Mouse (Mus musculus) neural tube, embryonic 14.5 days (tissue): Measurements from ENCODE around the gene Psap. TPM values are rescaled to one million over a fixed set of nuclear protein-coding genes. Genes with fewer than 3 reads are reported as not detected.
"Not testable (repeated sequence)": the region's sequence is repeated elsewhere in the genome, so short reads cannot be mapped to it uniquely, and the experiment has no call there.

Experiments used
- ATAC-seq: fragments of 200-750 bp; cut with Nextera tagmentation; 2 replicates; pipeline ENCODE4 v1.8.0; 2017; ENCODE audit warnings: low read depth, mild to moderate bottlenecking, moderate TSS enrichment, moderate library complexity
- H3K27ac ChIP-seq: fragments of 300-500 bp; sonication (generic); 2 replicates; pipeline ENCODE4 v1.5.1; 2014; ENCODE audit warnings: low read depth, mild to moderate bottlenecking, control low read depth, low read length, moderate library complexity, mixed read lengths
- H3K27me3 ChIP-seq: fragments of 300-500 bp; sonication (generic); 2 replicates; pipeline ENCODE4 v1.6.1; 2014; ENCODE audit warnings: low read length; ENCODE audit not compliant: control insufficient read depth, insufficient read depth
- H3K36me3 ChIP-seq: fragments of 300-500 bp; sonication (generic); 2 replicates; pipeline ENCODE4 v1.6.1; 2014; ENCODE audit warnings: low read length, mixed read lengths; ENCODE audit not compliant: control insufficient read depth, insufficient read depth
- H3K4me1 ChIP-seq: fragments of 300-500 bp; sonication (generic); 2 replicates; pipeline ENCODE4 v1.6.1; 2014; ENCODE audit warnings: low read length; ENCODE audit not compliant: control insufficient read depth, insufficient read depth
- H3K4me2 ChIP-seq: fragments of 300-500 bp; sonication (generic); 2 replicates; pipeline ENCODE4 v1.6.1; 2014; ENCODE audit warnings: mild to moderate bottlenecking, low read depth, low read length, control low read depth
- H3K4me3 ChIP-seq: fragments of 300-500 bp; sonication (generic); 2 replicates; pipeline ENCODE4 v1.5.1; 2014; ENCODE audit warnings: low read depth, low read length, control low read depth, mixed read lengths
- H3K9ac ChIP-seq: fragments of 300-500 bp; sonication (generic); replicated peaks from 2 replicates; pipeline ENCODE4 v1.6.1; 2014; ENCODE audit warnings: low read depth, mild to moderate bottlenecking, control low read depth, low read length, mixed read lengths
- H3K9me3 ChIP-seq: fragments of 300-500 bp; sonication (generic); 2 replicates; pipeline ENCODE4 v1.6.1; 2016; ENCODE audit warnings: low read length; ENCODE audit not compliant: control insufficient read depth
- WGBS: fragments of 180-500 bp; shearing (Covaris S2); extraction: QIAGEN DNeasy Blood & Tissue Kit; methylation state at CpG from one replicate; pipeline ENCODE4 v1.1.7; 2014; 5-methylcytosine and 5-hydroxymethylcytosine counted together
- polyA plus RNA-seq: library from polyadenylated mRNA; unstranded; fragments of >200 nt; fragmentation: Nextera tagmentation; extraction: Ambion mirVana; gene quantifications from 2 replicates; pipeline ENCODE4 v1.2.1, GENCODE M21; 2014

Gene Psap
- 144 and 154 TPM in 2 replicates for polyA plus RNA-seq

DNA sequence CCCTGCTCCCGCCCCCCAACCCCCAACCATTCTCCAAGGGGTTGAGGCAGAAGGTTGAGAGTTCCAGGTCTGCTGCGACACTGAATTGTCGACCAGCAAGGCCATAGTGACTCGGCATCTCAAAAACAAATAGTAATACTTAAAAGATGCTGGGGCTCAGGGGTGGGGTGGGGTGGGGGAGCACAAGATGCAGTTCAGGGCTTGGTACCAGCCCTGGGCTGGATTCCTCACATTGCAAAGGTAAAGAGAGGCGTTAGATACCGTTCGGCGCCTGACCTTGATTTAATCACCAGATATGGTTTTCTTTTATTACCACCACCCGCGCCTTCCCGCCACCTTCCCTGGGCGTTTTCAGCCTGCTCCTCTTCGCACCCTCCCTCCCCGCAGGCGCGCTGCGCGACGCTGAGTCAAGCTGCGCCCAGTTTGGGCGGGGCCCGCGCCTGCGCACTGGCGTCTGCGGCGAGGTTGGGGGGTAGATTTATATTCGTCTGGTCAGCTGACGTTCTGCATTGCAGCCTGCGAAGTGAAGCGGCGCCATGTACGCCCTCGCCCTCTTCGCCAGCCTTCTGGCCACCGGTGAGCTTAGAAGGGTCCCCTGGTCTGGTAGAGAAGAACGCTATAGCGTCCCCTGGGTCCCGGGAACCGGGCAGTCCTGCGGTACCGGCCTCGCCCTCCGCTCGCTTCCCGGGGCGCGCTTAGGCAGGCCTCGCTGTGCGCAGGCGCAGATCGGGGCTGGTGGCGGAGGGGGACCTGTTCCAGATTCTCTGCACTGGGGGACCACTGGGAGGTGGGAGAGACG lies at the start of gene Psap:
Psap (plus strand) TSS at position 421 of the 799 bp plus-strand sequence.
- H3K4me3 ChIP-seq = peak within 1 kb of the TSS; percentile 68
- peak within 1 kb of the TSS; percentile 85 for H3K27ac ChIP-seq
- 2% methylated on average over 54 of the region's 54 CpGs for WGBS
- peak; percentile 90 for ATAC-seq
- no peaks in the 10 kb centered on the region for H3K9me3 ChIP-seq
- peak within 1 kb of the TSS; percentile 69 for H3K4me2 ChIP-seq
- peak within 1 kb of the TSS; percentile 79 for H3K9ac ChIP-seq
- no peaks in the 10 kb centered on the region for H3K27me3 ChIP-seq
- H3K4me1 ChIP-seq = peaks cover 42% of the 10 kb centered on the region
- no peaks in the 10 kb centered on the region for H3K36me3 ChIP-seq

DNA sequence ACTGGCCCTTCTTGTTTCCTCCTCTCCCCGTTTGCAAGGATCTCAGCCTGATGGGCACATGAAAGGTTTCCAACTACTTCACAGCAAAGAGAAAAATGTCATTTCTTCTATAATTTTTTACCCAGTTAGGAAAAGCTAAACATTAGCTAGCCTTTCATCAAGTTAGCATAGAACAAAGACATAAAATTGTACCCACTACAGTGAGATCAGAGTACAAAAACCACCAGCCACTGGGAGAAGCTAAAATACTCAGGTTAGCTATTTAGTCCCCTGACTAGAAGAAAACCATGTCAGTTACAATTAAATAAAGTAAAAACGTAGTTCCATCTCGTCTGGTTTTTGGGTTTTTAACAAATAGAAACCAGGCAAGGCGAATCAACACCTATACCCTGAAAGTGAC lies 49.8 kb upstream of the Psap start:
- Histone ChIP-seq H3K36me3 (no peaks in the 10 kb centered on the region), H3K4me2 (no peak overlapping the region), H3K4me3 (no peak overlapping the region), H3K9ac (no peak overlapping the region), H3K27ac (no peak overlapping the region), H3K4me1 (no peaks in the 10 kb centered on the region), H3K9me3 (no peaks in the 10 kb centered on the region), H3K27me3 (no peaks in the 10 kb centered on the region)
- WGBS = 81% methylated on average over 4 of the region's 4 CpGs
- ATAC-seq = no peak

DNA sequence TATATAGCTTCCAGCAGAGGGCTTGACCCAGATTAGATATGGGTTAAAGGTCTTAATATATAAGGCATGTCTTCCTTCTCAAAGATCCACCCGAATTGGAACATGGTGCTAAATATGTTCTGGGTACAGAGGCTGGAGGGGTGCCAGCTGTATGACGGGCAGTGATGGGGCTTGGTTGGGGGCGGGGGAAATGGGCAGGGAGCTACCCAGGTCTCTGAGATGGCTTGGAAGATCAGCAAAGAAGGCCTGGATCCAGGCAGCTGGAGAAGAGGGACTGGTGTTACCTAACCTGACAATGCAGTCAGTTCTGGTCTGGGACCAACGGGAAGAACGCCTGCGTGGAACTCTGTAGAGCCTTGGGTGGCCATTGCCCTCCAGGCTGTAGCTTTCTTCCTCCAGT lies 48.3 kb upstream of the Psap start:
- no peak overlapping the region for H3K27ac ChIP-seq
- no peak overlapping the region for H3K4me3 ChIP-seq
- H3K9ac ChIP-seq = no peak overlapping the region
- no peaks in the 10 kb centered on the region for H3K27me3 ChIP-seq
- no peak overlapping the region for H3K4me2 ChIP-seq
- no peaks in the 10 kb centered on the region for H3K9me3 ChIP-seq
- 91% methylated on average over 6 of the region's 6 CpGs for WGBS
- no peaks in the 10 kb centered on the region for H3K36me3 ChIP-seq
- H3K4me1 ChIP-seq = no peaks in the 10 kb centered on the region
- no peak for ATAC-seq

DNA sequence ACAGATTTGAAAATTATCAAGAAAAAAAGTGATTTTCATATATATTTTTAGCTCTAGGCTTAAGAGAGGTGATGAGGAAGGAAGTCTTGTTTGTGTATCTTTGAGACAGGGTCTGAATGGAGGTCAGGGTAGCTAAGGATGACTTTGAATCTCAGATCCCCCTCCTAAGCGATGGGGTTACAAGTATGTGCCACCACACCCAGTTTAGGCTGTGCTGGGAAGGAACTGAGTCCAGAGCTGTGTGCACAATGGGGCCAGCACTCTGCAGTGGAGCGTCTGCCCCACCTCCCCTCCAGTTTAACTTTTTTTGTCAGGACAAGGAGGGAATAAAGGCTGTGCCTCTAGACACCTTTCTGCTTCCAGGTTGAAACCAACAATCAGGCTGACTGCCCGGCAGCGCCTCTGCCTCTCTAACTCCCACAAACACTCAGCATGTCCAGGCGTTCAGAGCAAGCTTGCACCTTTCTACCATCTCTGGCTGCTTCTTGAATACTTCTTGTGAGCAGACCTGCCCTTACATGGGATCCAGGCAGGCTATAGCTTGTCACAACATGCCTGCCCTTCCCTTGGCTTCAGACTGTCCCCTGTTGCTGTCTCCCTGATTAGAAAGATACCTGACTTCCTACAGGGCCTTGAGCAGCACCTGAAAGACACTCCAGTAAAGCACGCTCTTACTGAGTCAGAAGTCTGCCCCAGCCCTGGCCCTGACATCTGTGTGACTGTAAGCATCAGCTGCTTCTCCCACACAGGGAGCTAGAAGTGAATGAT lies 46.9 kb upstream of the Psap start:
- H3K9ac ChIP-seq = no peak overlapping the region
- WGBS = 79% methylated on average over 6 of the region's 6 CpGs
- no peak overlapping the region for H3K4me2 ChIP-seq
- no peaks in the 10 kb centered on the region for H3K36me3 ChIP-seq
- no peak overlapping the region for H3K4me3 ChIP-seq
- no peak for ATAC-seq
- no peaks in the 10 kb centered on the region for H3K27me3 ChIP-seq
- H3K27ac ChIP-seq = no peak overlapping the region
- no peaks in the 10 kb centered on the region for H3K4me1 ChIP-seq
- H3K9me3 ChIP-seq = no peaks in the 10 kb centered on the region

DNA sequence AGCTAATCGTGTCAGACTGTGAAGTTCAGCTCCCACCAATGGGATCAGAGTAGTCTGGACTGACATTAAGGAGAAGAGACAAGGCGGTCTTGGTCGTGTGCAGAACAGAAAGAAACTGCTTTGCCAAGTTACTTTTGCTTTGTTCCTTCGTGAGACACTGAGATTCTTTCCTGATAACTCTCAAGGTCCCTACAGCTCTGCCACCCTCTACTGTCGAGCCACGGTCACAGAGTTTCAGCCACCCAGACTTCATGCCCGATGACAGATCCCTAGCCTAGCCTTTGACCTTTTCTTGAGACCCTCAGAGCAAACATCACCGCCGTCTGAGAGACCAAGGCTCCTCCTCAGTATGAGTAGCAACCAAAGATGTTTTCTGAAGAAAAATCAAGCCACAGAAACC lies 43.4 kb upstream of the Psap start:
- no peak overlapping the region for H3K4me2 ChIP-seq
- H3K27ac ChIP-seq = no peak overlapping the region
- H3K9me3 ChIP-seq = no peaks in the 10 kb centered on the region
- no peak overlapping the region for H3K4me3 ChIP-seq
- no peaks in the 10 kb centered on the region for H3K27me3 ChIP-seq
- WGBS = 87% methylated on average over 9 of the region's 9 CpGs
- no peak overlapping the region for H3K9ac ChIP-seq
- no peaks in the 10 kb centered on the region for H3K4me1 ChIP-seq
- no peak for ATAC-seq
- no peaks in the 10 kb centered on the region for H3K36me3 ChIP-seq

DNA sequence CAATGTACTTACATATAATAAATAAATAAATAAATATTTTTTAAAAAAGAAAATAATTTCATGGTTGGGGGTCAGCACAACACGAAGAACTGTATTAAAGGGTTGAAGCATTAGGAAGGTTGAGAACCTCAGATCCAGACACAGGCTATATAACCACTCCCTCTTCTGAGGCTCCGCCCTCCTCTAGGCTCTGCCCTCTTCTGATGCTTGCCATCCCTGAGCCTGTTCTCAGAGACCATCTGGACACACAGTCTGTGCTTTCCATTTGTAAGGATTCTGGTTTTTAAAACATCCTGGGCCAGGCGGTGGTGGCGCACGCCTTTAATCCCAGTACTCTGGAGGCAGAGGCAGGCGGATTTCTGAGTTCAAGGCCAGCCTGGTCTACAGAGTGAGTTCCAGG lies 41.6 kb upstream of the Psap start:
- not testable (repeated sequence) for H3K9me3 ChIP-seq, H3K27me3 ChIP-seq, H3K4me1 ChIP-seq, H3K27ac ChIP-seq, H3K36me3 ChIP-seq, H3K4me3 ChIP-seq, H3K9ac ChIP-seq, H3K4me2 ChIP-seq, ATAC-seq
- 98% methylated on average over 6 of the region's 6 CpGs for WGBS

DNA sequence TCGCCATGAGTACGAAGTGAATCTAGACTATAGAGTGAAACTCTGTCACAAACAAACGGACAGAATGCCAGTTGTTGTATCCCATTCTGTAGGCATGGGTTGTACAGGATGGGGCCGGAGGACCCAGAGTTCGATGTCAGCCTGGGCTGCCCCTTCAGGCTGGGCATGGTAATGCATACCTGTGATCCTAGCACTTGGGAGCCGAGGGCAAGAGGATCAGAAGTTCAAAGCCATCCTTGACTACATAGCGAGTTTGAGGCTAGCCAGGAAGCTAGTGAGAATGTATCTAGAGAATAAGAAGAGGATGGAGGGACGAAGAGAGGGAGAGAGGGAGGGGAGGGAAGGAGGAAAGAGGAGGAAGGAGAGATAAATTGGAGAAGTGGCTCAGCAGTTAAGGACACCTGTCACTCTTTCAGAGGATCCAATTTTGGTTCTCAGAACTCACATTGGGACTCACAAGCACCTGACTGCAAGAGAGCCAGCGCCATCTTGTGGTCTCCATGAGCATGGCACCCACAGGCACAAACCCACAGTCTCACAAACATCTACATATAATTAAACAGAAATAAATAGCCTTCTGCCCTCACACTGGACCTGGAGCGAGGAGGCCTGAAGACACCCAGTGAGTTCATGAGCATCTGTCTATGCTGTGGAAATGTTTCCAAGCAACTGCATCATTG lies 39.8 kb upstream of the Psap start:
- 66% methylated on average over 10 of the region's 10 CpGs for WGBS
- no peak overlapping the region for H3K9ac ChIP-seq
- no peak overlapping the region for H3K4me2 ChIP-seq
- H3K36me3 ChIP-seq = no peaks in the 10 kb centered on the region
- no peaks in the 10 kb centered on the region for H3K9me3 ChIP-seq
- no peak overlapping the region for H3K4me3 ChIP-seq
- no peak overlapping the region for H3K27ac ChIP-seq
- no peaks in the 10 kb centered on the region for H3K27me3 ChIP-seq
- ATAC-seq = no peak
- no peaks in the 10 kb centered on the region for H3K4me1 ChIP-seq

DNA sequence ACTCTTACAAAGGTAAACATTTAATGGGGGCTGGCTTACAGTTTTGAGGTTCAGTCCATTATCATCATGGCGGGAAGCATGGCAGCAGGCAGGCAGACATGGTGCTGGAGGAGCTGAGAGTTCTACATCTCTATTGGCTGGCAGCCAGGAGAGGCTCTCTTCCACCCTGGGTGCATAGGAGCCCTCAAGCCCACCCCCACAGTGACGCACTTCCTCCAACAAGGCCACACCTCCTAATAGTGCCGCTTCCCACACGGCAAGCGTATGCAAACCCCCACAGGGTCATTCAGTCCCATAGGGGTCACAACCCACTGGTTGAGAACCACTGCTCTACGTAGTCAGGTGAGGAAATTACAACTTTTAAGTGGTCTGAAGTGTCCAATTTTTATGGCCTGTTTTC lies 37.0 kb upstream of the Psap start:
- Histone ChIP-seq H3K4me1 (no peaks in the 10 kb centered on the region), H3K4me2 (no peak overlapping the region), H3K27ac (no peak overlapping the region), H3K4me3 (no peak overlapping the region), H3K9ac (no peak overlapping the region), H3K36me3 (no peaks in the 10 kb centered on the region), H3K9me3 (no peaks in the 10 kb centered on the region), H3K27me3 (no peaks in the 10 kb centered on the region)
- WGBS = 84% methylated on average over 6 of the region's 6 CpGs
- no peak for ATAC-seq

DNA sequence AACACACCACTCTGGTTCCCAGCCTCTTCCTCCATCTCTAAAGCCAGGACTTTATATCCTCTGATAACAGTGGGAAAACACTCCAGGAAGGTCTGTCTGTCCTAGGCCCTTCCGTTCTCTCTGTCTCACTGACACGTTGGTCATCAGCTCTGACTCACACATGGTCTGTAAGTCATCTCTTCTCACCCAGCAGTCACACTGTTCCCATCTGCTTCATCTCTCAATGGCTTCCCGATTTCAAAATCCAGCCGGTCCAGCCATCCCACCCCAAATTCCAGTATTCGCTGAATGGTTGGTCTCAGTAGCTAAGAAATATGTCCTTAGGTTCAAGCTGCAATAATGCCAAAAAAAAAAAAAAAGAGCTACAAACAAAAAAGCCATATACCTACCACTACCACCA lies 33.5 kb upstream of the Psap start:
- no peaks in the 10 kb centered on the region for H3K4me1 ChIP-seq
- WGBS = 90% methylated on average over 5 of the region's 5 CpGs
- H3K9me3 ChIP-seq = no peaks in the 10 kb centered on the region
- no peak overlapping the region for H3K27ac ChIP-seq
- H3K9ac ChIP-seq = no peak overlapping the region
- H3K4me3 ChIP-seq = no peak overlapping the region
- no peaks in the 10 kb centered on the region for H3K36me3 ChIP-seq
- H3K27me3 ChIP-seq = no peaks in the 10 kb centered on the region
- ATAC-seq = no peak
- H3K4me2 ChIP-seq = no peak overlapping the region
